Mouse (Mus musculus) stomach, embryonic 15.5 days (tissue): ENCODE results near the gene Hddc2. TPM values are rescaled to one million over a fixed set of nuclear protein-coding genes. Genes with fewer than 3 reads are reported as not detected.
"Not testable (repeated sequence)": the region's sequence is repeated elsewhere in the genome, so short reads cannot be mapped to it uniquely, and the experiment has no call there.

Source experiments
- ATAC-seq: fragments of 200-750 bp; cut with Nextera tagmentation; 2 replicates; pipeline ENCODE4 v1.8.0; 2017; ENCODE audit warnings: low read depth, moderate number of reproducible peaks, moderate TSS enrichment; ENCODE audit not compliant: insufficient read depth, low FRiP score
- H3K27ac ChIP-seq: fragments of 300-500 bp; sonication (generic); 2 replicates; pipeline ENCODE4 v1.5.1; 2015; ENCODE audit warnings: mild to moderate bottlenecking, inconsistent platforms
- H3K27me3 ChIP-seq: fragments of 300-500 bp; sonication (generic); replicated peaks from 2 replicates; pipeline ENCODE4 v1.6.1; 2015; ENCODE audit warnings: inconsistent platforms
- H3K36me3 ChIP-seq: fragments of 300-500 bp; sonication (generic); 2 replicates; pipeline ENCODE4 v1.6.1; 2015; ENCODE audit warnings: inconsistent platforms
- H3K4me1 ChIP-seq: fragments of 300-500 bp; sonication (generic); 2 replicates; pipeline ENCODE4 v1.6.1; 2015; ENCODE audit warnings: inconsistent platforms
- H3K4me2 ChIP-seq: fragments of 300-500 bp; sonication (generic); 2 replicates; pipeline ENCODE4 v1.6.1; 2015; ENCODE audit warnings: mild to moderate bottlenecking, inconsistent platforms
- H3K4me3 ChIP-seq: fragments of 300-500 bp; sonication (generic); replicated peaks from 2 replicates; pipeline ENCODE4 v1.5.1; 2015; ENCODE audit warnings: inconsistent platforms
- H3K9ac ChIP-seq: fragments of 300-500 bp; sonication (generic); 2 replicates; pipeline ENCODE4 v1.6.1; 2015; ENCODE audit warnings: inconsistent platforms
- H3K9me3 ChIP-seq: fragments of 300-500 bp; sonication (generic); 2 replicates; pipeline ENCODE4 v1.6.1; 2016; ENCODE audit warnings: inconsistent platforms
- WGBS: fragments of 180-500 bp; shearing (Covaris S2); methylation state at CpG from one replicate; pipeline ENCODE4 v1.1.7; 2015; 5-methylcytosine and 5-hydroxymethylcytosine counted together
- polyA plus RNA-seq: library from polyadenylated mRNA; unstranded; fragments of >200 nt; fragmentation: Nextera tagmentation; extraction: Ambion mirVana; gene quantifications from 2 replicates; pipeline ENCODE4 v1.2.1, GENCODE M21; 2015

The Hddc2 gene
- polyA plus RNA-seq, 1 experiment from 2014 or later = 66.0 TPM

DNA sequence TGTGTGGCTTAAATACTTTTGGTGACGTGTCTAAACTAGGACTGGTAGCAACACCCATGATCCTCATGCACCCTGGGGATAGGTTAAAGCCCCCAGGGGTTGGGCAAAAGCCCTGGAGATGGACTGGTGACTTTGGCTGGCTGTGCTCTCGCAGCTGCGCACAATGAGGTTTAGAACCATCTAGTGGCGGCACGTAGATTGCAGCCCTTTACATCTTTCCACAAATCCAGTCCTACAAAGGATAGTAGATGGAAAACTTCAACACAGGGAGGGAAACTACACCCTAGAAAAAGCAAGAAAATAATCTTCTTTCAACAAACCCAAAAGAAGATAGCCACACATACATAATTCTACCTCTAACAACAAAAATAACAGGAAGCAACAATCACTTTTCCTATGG is 57.0 kb downstream of the Hddc2 start:
- ATAC-seq, H3K9ac ChIP-seq, H3K4me1 ChIP-seq, H3K27me3 ChIP-seq, H3K4me3 ChIP-seq, H3K9me3 ChIP-seq, H3K27ac ChIP-seq, H3K4me2 ChIP-seq, H3K36me3 ChIP-seq: not testable (repeated sequence)
- WGBS = 27% methylated on average over 4 of the region's 5 CpGs

Other genes starting within 250 kb of the Hddc2 start
- gene Tpd52l1, start 132.6 kb downstream of the Hddc2 start, polyA plus RNA-seq = 15.9 and 19.3 TPM in 2 replicates